Mouse (Mus musculus): ENCODE data around the gene Cep55.

Gene Cep55

DNA sequence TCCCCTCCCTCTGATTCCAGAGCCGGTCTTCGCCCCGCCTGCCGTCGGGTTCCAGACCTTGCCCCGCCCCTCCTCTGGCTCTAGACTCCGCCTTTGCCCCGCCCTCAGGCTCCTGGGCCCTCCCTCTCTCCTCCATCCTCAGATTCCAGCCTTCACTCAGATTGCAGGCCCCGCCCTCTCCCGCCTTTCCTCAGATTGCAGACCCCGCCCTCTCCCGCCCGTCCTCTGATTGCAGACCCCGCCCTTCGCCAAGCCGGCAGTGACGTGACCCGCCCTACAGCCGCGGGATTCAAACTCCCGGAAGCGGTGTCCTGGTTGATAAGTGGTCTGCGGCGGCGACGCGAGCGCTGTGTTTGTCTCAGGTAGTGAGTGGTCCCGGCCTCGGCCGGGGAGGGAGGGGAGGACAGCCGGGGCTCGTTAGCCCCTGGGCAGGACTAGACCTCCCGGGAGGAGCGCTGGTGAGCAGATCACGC is at the start of gene Cep55:
Cep55 (plus strand) TSS at position 292 of the 473 bp plus-strand sequence.
- in situ Hi-C loops (cut with MboI; ENCODE audit: low sequenced_read_pairs), result loop anchor here (5.0 kb wide), 1 partner anchor 102 kb away; no protein-coding TSS in a partner anchor

DNA sequence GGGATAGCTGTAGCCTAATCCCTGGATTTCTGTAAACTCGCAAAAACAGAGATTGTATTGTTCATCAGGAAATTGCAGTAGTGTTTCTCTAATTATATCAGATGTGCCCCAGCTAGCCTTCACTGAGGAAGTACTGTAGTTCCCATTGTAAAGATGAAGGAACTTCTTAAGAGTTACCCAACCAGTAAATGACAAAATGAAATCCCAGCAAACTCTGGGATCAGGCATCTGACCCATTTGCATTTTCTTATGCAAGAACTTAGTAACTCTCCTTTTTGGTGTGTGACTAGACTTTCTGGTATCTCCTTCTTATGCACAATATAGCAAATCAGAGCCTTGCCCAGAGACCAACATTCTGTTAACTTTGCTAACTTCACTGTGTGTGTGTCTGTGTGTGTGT is 43.4 kb upstream of the Cep55 start:
- in situ Hi-C loops (cut with MboI; ENCODE audit: low sequenced_read_pairs), result no loop called here

DNA sequence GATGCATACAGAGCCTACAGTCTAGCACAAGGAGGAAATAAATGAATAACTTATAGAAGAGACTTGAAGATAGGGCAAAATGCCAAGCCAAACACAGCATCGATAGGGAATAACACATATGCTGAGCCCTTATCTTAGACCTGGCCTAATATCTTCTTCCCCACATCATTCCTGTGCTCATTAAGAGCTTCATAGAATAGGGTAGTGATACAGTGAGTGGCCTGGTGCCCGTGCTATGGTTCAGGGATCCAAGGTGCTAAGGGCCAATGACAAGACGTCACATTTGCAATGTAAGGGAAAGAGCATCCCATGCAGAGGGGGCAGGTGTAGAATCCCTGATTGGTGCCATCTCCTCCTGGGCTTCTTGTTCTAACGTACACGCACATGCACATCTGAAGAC is 40.4 kb upstream of the Cep55 start:
- in situ Hi-C loops (cut with MboI; ENCODE audit: low sequenced_read_pairs), result no loop called here

DNA sequence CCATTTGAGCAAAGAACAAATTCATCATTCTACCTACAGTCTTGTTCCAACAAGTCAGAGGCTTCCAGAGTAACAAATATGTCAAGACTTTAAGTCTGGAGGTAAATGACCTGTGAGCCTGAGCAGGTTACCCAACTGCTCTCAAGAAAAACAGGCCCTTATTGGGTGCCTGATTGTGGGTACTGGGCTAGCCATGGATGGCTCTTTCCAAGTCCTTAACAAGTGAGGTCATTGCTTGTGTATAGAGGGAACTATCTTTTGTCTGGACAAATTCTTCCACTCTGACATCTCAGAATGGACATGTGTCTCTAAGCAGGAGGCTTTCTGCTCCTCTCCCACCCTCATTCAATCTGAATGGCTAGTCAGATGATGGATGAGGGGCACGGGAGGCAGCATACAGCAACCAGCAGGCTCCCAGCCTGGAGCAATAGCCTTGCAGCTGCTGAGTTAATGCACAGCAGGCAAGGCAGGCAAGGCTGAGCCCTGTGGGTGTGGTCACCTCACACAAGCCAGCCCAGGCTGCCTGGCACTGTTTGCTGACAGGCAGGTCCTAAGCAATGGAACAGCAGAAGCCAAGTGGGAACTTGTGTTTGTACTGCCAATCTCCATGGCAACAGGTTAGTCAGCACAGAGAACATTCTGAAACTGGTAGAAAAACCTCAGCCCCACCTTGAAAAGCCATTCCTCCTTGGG is 39.5 kb upstream of the Cep55 start:
- in situ Hi-C loops (cut with MboI; ENCODE audit: low sequenced_read_pairs), result no loop called here

DNA sequence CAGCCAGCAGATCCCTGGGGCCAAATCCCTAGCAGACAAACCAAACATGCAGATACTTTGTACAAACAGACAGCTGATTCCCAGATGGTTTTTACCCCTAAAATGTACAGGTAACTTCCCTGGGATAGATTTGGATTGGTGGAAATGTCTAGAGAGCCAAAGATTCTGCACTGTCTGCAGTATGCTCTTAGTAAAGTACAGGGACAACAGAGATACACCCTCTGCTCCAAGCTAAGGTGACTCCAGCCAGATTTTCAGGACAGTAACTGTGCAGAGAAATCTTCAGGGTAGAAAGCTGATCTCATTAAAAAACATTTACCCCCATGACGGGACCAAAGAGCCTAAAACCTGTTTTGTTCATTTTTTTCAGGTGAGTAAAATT is 38.9 kb upstream of the Cep55 start:
- in situ Hi-C loops (cut with MboI; ENCODE audit: low sequenced_read_pairs), result no loop called here

- in situ Hi-C loops (cut with MboI; ENCODE audit: low sequenced_read_pairs), result no loop called here
Measured at GRCm38 (mm10) chr19:38022710-38023109, 32.1 kb upstream of the Cep55 start.

DNA sequence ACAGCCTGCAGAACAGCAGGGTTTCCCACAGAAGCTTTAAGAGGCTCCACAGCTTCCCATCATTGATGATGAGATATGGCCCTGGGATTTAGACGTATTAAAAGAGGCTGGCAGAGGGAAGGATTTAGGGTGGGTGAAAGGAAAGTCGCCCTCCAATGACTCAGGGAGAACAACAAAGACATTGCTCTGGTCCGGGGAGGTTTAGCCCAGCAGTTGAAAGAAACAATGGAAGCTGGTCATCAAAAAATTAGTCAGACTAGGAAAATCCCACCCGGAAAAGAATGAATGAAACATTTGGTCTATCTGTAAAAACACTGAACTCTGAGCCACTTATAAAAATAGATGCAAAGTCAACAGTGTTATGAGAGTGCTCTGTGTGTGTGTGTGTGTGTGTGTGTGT is 31.2 kb upstream of the Cep55 start:
- in situ Hi-C loops (cut with MboI; ENCODE audit: low sequenced_read_pairs), result no loop called here

DNA sequence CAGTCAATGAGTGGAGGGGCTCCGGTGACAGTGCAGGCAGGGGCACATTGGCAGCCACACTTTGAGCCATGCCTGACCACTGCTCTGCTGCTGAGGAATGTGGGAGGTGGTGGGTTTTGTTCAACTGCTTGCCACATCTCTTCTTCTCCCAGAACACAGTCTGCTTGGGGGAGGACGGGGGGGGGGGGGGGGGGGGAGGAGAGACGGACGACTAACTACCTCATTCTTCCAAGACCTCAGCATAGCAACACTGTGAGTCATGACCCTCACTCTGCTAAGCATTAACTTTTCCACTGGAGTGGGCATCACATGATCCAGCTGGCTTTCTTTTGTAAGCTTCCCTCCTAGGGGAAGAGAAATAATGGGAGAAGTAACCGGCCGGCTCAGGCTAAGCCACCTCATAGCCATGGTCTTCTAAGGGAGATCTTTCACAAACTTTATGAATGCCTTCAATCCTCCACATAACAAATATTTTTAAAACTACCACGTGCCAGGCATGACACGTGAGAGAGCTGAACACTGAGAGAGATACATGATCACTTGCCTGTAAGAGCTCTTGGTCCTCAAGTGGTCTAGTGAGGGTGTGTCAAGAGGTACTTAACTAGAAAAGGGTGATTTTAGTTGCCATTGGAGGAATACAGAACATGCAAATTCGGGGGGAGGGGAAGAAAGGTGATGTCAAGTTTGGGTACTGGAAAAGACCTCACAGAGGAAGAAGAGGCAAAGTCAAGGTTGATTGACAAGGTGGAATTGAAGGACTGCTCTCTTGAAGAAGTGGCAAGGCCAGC is 29.4 kb upstream of the Cep55 start:
- in situ Hi-C loops (cut with MboI; ENCODE audit: low sequenced_read_pairs), result no loop called here

- in situ Hi-C loops (cut with MboI; ENCODE audit: low sequenced_read_pairs), result no loop called here
Measured at GRCm38 (mm10) chr19:38026211-38026624, 28.6 kb upstream of the Cep55 start.

DNA sequence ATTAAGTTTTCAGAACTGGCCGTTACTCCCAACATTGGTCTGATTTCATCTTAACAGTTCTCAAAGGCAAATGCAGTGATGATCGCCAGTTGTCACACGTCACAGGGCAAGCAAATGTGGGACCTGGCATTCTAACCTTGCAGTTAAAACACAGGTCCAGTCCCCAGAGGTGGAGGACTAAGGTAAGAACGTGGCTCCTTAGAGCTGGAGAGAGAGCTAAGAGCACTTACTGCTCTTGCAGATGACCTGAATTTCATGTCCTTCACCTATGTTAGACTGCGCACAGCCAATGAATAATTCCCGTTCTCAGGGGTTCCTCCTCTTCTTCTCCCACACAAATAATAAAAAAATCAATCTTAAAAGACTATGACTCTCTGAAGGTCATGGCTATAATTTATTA is 27.4 kb upstream of the Cep55 start:
- in situ Hi-C loops (cut with MboI; ENCODE audit: low sequenced_read_pairs), result no loop called here

GRCm38 (mm10) chr19:38027881-38028521 is 26.8 kb upstream of the Cep55 start:
- in situ Hi-C loops (cut with MboI; ENCODE audit: low sequenced_read_pairs), result no loop called here

DNA sequence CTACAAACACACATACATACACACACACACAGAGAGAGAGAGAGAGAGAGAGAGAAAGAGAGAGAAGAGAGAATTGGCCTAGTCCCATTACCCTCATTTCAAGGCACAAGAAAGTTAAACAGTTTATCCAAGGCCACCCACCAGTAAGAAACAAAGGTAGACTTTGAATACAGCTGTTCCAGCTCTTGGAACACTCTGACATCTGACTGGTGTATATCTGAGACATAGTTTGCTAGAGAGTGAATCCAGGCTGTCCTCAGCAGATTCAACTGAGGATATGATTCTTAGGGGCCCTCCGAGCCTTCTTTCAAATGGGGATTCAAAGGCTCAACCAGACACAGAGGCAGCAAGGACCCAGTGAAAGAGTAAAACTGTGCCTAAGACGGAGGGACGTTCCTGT is 25.5 kb upstream of the Cep55 start:
- in situ Hi-C loops (cut with MboI; ENCODE audit: low sequenced_read_pairs), result no loop called here

GRCm38 (mm10) chr19:38029871-38030270 is 24.9 kb upstream of the Cep55 start:
- in situ Hi-C loops (cut with MboI; ENCODE audit: low sequenced_read_pairs), result no loop called here

GRCm38 (mm10) chr19:38030673-38031137 is 24.1 kb upstream of the Cep55 start:
- in situ Hi-C loops (cut with MboI; ENCODE audit: low sequenced_read_pairs), result no loop called here

DNA sequence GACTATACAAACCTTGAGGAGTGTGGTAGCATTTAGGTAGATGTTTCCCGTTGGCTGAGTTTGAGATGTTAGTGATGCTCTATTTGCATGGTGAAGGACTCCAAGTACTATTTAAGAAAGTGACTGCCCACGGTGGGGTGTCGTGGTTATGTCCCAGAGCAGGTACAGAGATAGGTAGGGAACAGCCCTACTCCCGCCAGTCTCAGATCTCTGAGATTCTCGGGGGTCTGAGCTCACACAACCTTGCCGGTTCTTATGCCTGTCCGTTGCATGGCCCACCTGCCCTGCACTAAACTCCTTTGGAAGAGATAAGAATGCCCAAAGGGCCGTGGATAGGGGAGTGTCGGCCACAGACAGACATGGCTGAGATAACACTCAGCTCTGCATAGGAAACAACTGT is 23.7 kb upstream of the Cep55 start:
- in situ Hi-C loops (cut with MboI; ENCODE audit: low sequenced_read_pairs), result no loop called here

GRCm38 (mm10) chr19:38032993-38033734 is 21.6 kb upstream of the Cep55 start:
- in situ Hi-C loops (cut with MboI; ENCODE audit: low sequenced_read_pairs), result no loop called here

DNA sequence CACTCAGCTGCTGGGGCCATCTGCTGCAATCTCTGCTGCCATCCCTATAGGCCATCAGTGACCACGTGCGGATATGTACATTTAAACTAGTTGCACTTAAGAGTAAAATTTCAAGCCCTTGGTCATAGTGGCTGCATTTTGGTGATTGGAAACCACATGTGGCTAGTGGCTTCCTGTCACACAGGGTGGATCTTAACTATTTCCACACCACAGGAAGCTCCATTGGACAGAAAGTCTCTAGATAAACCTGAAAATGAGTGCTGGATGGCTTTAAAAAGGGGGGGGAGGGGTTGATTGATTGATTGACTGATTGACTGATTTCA is 21.1 kb upstream of the Cep55 start:
- in situ Hi-C loops (cut with MboI; ENCODE audit: low sequenced_read_pairs), result no loop called here

- in situ Hi-C loops (cut with MboI; ENCODE audit: low sequenced_read_pairs), result no loop called here
Measured at GRCm38 (mm10) chr19:38034696-38035095, 20.1 kb upstream of the Cep55 start.

GRCm38 (mm10) chr19:38035766-38036165 is 19.0 kb upstream of the Cep55 start:
- in situ Hi-C loops (cut with MboI; ENCODE audit: low sequenced_read_pairs), result no loop called here

DNA sequence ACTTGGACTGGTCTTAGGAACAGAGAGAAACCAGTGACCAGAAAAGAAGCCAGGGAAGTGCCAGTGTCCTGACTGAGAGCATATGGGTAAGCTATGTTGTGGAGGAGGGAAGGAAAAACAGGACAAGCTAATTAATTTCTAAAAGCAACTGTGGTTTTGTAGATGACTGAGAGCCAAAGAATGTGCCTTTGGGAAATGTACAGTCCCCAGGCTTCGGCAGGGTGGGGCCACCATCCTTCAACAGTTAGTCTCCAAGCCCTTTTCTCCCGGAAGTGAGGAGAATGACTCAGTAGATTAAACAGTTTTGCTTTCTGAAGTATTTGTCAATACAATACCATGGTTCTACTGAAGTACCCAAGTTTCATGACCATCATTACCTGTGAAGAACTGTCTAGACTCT is 16.5 kb upstream of the Cep55 start:
- in situ Hi-C loops (cut with MboI; ENCODE audit: low sequenced_read_pairs), result no loop called here

DNA sequence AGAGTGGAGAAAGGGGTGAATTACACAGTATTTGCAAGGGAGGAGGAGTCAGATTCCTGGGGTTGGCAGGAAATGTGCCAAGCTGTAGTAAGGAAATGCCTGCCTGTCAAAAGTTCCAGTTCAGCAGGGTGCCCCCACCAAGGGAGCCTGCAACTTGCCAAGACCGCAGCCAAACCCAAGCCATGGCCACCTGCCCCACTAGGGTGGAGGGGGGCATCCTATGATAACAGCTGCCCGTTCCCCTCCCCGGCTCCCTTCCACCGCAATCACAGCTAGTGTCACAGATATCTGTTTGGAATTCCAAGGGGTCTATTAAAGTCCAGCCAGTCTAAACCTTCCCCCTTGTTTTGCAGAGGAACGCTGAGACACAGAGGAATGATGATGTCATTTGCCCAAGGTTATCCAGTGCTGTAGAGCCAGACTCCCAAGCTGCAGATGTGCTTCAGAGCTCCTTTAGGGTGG is 12.5 kb upstream of the Cep55 start:
- in situ Hi-C loops (cut with MboI; ENCODE audit: low sequenced_read_pairs), result no loop called here
